Mouse (Mus musculus) heart, embryonic 14.5 days (tissue): ENCODE measurements around the gene Nuak2. TPM values are rescaled to one million over a fixed set of nuclear protein-coding genes. Genes with fewer than 3 reads are reported as not detected.

Experiments
- ATAC-seq: fragments of 200-750 bp; cut with Nextera tagmentation; 2 replicates; pipeline ENCODE4 v1.8.0; 2017; ENCODE audit warnings: low read depth, moderate TSS enrichment; ENCODE audit not compliant: insufficient number of reproducible peaks, insufficient read depth, low FRiP score
- H3K27ac ChIP-seq, 2 experiments: fragments of 200-500 bp in 1 of 2; fragments of 300-500 bp in 1 of 2; sonication (generic) in 1 of 2; replicated peaks in 1 of 2; 2 replicates each; pipeline ENCODE4 v1.5.1; 2012 to 2014; ENCODE audit warnings: low read depth in 2 of 2, low read length in 2 of 2, control low read depth in 1 of 2, mild to moderate bottlenecking in 1 of 2, mixed read lengths in 1 of 2; ENCODE audit not compliant: control insufficient read depth in 1 of 2, insufficient read depth in 1 of 2
- H3K27me3 ChIP-seq: fragments of 300-500 bp; sonication (generic); 2 replicates; pipeline ENCODE4 v1.6.1; 2014; ENCODE audit warnings: mild to moderate bottlenecking, low read length, control low read depth; ENCODE audit not compliant: control insufficient read depth, insufficient read depth
- H3K36me3 ChIP-seq: fragments of 300-500 bp; sonication (generic); 2 replicates; pipeline ENCODE4 v1.6.1; 2014; ENCODE audit warnings: mild to moderate bottlenecking, control low read depth, low read length, mixed read lengths; ENCODE audit not compliant: control insufficient read depth, insufficient read depth
- H3K4me1 ChIP-seq, 2 experiments: fragments of 200-500 bp in 1 of 2; fragments of 300-500 bp in 1 of 2; sonication (generic) in 1 of 2; 2 replicates each; pipeline ENCODE4 v1.6.1; 2012 to 2014; ENCODE audit warnings: low read length in 2 of 2, control low read depth in 1 of 2, mixed read lengths in 1 of 2; ENCODE audit not compliant: control insufficient read depth in 2 of 2, insufficient read depth in 2 of 2
- H3K4me2 ChIP-seq: fragments of 300-500 bp; sonication (generic); 2 replicates; pipeline ENCODE4 v1.6.1; 2014; ENCODE audit warnings: mild to moderate bottlenecking, low read length
- H3K4me3 ChIP-seq, 2 experiments: fragments of 200-500 bp in 1 of 2; fragments of 300-500 bp in 1 of 2; sonication (generic) in 1 of 2; 2 replicates each; pipeline ENCODE4 v1.5.1; 2012 to 2014; ENCODE audit warnings: low read length in 2 of 2, mild to moderate bottlenecking in 2 of 2, control low read depth in 1 of 2, low read depth in 1 of 2, moderate library complexity in 1 of 2; ENCODE audit not compliant: control insufficient read depth in 1 of 2, insufficient read depth in 1 of 2
- H3K9ac ChIP-seq: fragments of 300-500 bp; sonication (generic); 2 replicates; pipeline ENCODE4 v1.6.1; 2014; ENCODE audit warnings: mild to moderate bottlenecking, low read length
- H3K9me3 ChIP-seq: fragments of 300-500 bp; sonication (generic); 2 replicates; pipeline ENCODE4 v1.6.1; 2016; ENCODE audit warnings: low read length, control low read depth; ENCODE audit not compliant: control insufficient read depth
- WGBS: fragments of 180-500 bp; shearing (Covaris S2); extraction: QIAGEN DNeasy Blood & Tissue Kit; methylation state at CpG from one replicate; pipeline ENCODE4 v1.1.7; 2014; 5-methylcytosine and 5-hydroxymethylcytosine counted together
- polyA plus RNA-seq: library from polyadenylated mRNA; unstranded; fragments of >200 nt; fragmentation: Nextera tagmentation; extraction: Ambion mirVana; gene quantifications from 2 replicates; pipeline ENCODE4 v1.2.1, GENCODE M21; 2014

Nuak2 gene
- polyA plus RNA-seq = 1.5 and 2.2 TPM in 2 replicates

GRCm38 (mm10) chr1:132315889-132316624 lies at the start of gene Nuak2:
TSS of gene Nuak2 (plus strand) at chr1:132316126.
- Histone ChIP-seq H3K27ac (no peak within 1 kb of the TSS), H3K4me2 (peak within 1 kb of the TSS; percentile 98), H3K9me3 (no peaks in the 10 kb centered on the region), H3K27me3 (peaks cover 16% of the 10 kb centered on the region; the same call in 1 of the 2 replicates), H3K36me3 (no peaks in the 10 kb centered on the region), H3K4me3 (peak within 1 kb of the TSS; percentile 53 to 61), H3K9ac (peak within 1 kb of the TSS; percentile 66), H3K4me1 (peaks cover 21 to 43% of the 10 kb centered on the region in 2 experiments)
- WGBS = under 1% methylated on average over 64 of the region's 67 CpGs
- peak; percentile 44; the same call in 1 of the 2 replicates for ATAC-seq

DNA sequence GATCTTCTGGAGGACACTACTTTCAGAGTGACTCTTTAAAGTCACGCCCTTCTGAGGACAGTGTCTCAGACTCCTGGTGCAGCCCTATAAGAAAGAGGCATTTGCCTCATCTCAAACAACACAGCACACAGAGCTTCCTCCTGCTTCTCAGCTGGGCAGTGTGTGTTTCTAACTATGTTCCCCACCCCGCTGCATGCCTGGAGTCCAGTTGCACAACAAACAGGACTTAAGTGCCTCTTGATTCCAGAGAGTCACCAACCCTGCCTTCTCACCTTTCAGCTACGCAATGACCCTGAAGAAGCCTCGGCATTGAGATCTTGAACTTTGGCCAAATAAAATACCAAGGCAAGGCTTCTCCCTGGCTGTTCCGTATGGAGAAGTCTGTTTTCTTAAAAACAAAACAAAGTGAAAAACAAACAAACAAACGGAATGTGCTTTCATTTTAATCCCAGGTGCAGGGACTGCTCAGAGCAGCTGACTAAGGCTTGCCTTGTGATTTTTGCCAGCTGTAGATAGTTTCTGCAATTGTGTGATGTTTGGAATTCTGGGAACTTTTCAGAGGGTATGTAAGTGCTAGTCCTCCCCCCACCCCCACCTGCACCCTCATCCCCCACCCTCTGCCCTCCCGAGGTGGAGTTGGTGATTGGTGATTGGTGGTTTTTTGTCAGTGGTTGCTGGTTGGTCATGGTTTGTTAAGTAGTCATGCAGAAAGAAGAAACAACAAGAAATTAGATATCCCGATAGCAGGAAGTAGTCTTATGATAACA lies 49.0 kb upstream of the Nuak2 start:
- no peak overlapping the region for H3K9ac ChIP-seq
- no peaks in the 10 kb centered on the region for H3K36me3 ChIP-seq
- no peak overlapping the region for H3K4me3 ChIP-seq
- H3K27ac ChIP-seq = no peak overlapping the region
- peaks cover 6% of the 10 kb centered on the region in 2 experiments; a peak in 2 of 4 replicates for H3K4me1 ChIP-seq
- H3K4me2 ChIP-seq = peak overlapping the region; percentile 28; the same call in 1 of the 2 replicates
- no peaks in the 10 kb centered on the region for H3K27me3 ChIP-seq
- WGBS = 33% methylated on average over 8 of the region's 8 CpGs
- no peaks in the 10 kb centered on the region for H3K9me3 ChIP-seq
- ATAC-seq = no peak

GRCm38 (mm10) chr1:132267959-132268358 lies 48.0 kb upstream of the Nuak2 start:
- H3K27me3 ChIP-seq = no peaks in the 10 kb centered on the region
- no peak overlapping the region for H3K27ac ChIP-seq
- WGBS = 74% methylated on average over 2 of the region's 2 CpGs
- no peak overlapping the region for H3K4me2 ChIP-seq
- peaks cover 6% of the 10 kb centered on the region in 2 experiments; a peak in 2 of 4 replicates for H3K4me1 ChIP-seq
- H3K9ac ChIP-seq = no peak overlapping the region
- no peaks in the 10 kb centered on the region for H3K36me3 ChIP-seq
- H3K4me3 ChIP-seq = no peak overlapping the region
- no peak for ATAC-seq
- no peaks in the 10 kb centered on the region for H3K9me3 ChIP-seq

DNA sequence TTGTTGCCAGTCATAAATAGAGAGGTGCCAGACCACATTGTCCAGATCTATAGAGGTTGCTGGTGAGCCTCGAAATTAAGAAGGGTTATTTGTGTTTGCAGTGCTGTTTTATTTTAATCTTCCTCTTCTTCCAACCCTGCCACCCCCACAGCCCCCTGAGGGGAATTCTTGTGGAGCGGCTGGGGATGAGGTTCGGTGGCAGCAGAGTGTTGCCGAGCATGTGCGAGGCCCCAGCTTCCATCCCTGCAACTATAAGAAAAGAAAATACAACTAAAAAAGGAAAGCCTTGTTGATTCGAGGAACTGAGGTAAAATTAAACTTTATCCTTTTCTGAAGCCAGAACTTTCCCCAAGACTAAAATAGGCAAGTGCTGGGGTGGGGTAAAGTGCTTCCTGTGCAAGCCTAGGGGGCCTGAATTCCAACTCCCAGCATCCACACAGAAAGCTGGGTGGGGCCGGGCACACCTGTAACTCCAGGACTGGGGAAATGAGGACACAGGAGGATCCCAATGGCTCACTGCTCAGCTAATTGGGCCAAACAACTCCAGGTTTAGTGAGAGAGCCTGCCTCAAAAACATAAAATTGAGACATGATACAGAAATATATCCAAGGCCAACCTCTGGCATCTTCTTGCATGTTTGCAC lies 47.4 kb upstream of the Nuak2 start:
- H3K36me3 ChIP-seq = no peaks in the 10 kb centered on the region
- H3K4me1 ChIP-seq = peaks cover 6% of the 10 kb centered on the region in 2 experiments; a peak in 2 of 4 replicates
- no peak overlapping the region for H3K4me2 ChIP-seq
- no peak overlapping the region for H3K4me3 ChIP-seq
- ATAC-seq = no peak
- H3K27me3 ChIP-seq = no peaks in the 10 kb centered on the region
- no peaks in the 10 kb centered on the region for H3K9me3 ChIP-seq
- H3K27ac ChIP-seq = no peak overlapping the region
- 61% methylated on average over 7 of the region's 7 CpGs for WGBS
- no peak overlapping the region for H3K9ac ChIP-seq

DNA sequence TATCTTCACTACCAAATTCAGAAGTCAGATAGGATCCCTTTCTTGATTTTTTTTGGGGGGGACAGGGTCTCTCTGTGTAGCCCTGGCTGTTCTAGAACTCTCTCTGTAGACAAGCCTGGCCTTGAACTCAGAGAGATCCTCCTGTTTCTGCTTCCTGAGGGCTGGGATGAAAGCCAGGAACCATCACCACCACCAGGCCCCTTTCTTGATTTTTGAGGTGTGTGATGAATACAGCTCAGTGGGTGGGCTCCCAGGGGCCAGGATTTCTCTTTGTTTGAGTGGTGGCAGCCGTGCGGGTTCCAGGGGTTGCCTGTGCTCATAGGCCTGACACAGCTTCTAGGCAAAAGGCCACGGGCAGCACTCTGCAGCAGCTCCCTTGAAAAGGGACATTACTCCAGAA lies 44.7 kb upstream of the Nuak2 start:
- Histone ChIP-seq H3K9me3 (no peaks in the 10 kb centered on the region), H3K4me2 (no peak overlapping the region), H3K36me3 (no peaks in the 10 kb centered on the region), H3K27ac (no peak overlapping the region), H3K9ac (no peak overlapping the region), H3K4me3 (no peak overlapping the region), H3K27me3 (no peaks in the 10 kb centered on the region), H3K4me1 (peaks cover 6% of the 10 kb centered on the region in 2 experiments; a peak in 2 of 4 replicates)
- WGBS = 67% methylated on average over 3 of the region's 3 CpGs
- ATAC-seq = no peak

- Histone ChIP-seq H3K4me2 (no peak overlapping the region), H3K9ac (no peak overlapping the region), H3K36me3 (no peaks in the 10 kb centered on the region), H3K4me1 (no peaks in the 10 kb centered on the region), H3K27ac (no peak overlapping the region), H3K27me3 (no peaks in the 10 kb centered on the region), H3K4me3 (no peak overlapping the region), H3K9me3 (no peaks in the 10 kb centered on the region)
- ATAC-seq = no peak
- WGBS = 62% methylated on average over 3 of the region's 3 CpGs
Observed at GRCm38 (mm10) chr1:132276694-132277093, 39.2 kb upstream of the Nuak2 start.

DNA sequence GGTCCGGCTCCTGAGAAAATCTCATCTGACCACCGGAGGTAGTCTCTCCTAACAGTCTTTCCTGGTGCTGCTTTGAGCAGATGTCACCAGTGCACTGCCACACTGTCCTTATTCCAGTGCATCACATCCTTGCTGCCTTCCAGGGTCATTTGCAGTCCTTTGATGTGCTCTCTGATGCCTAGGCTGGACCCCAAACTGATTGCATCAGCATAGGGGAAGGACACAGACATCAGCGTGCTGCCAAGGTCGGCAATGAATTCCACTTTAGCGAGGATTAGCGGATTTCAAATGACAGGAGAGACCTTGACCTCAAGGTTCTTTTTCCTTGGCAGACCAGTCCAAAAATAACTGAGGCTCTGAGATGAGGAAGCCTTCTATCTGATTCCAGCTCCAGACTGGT lies 38.8 kb upstream of the Nuak2 start:
- Histone ChIP-seq H3K4me3 (no peak overlapping the region), H3K9ac (no peak overlapping the region), H3K36me3 (no peaks in the 10 kb centered on the region), H3K9me3 (no peaks in the 10 kb centered on the region), H3K4me2 (no peak overlapping the region), H3K27ac (no peak overlapping the region), H3K27me3 (no peaks in the 10 kb centered on the region), H3K4me1 (no peaks in the 10 kb centered on the region)
- WGBS = 44% methylated on average over 6 of the region's 6 CpGs
- ATAC-seq = no peak
